Mouse (Mus musculus) CD4-positive helper T cell, adult 2 months (primary cell): ENCODE measurements around the gene Trpc4ap.
"Not testable (repeated sequence)": the region's sequence is repeated elsewhere in the genome, so short reads cannot be mapped to it uniquely, and the experiment has no call there.

Source experiments
- DNase-seq: peaks from one replicate; pipeline ENCODE4 v3.0.0-alpha.2; 2012; ENCODE audit warnings: low read depth, missing footprints, low spot score

Trpc4ap gene

GRCm38 (mm10) chr2:155613953-155614352 lies 78.2 kb downstream of the Trpc4ap start:
- no peak for DNase-seq

- DNase-seq = peak; percentile 82
These were observed 78.8 kb downstream of the Trpc4ap start for GRCm38 (mm10) chr2:155613326-155613755.

- no peak for DNase-seq
These were observed 80.2 kb downstream of the Trpc4ap start for GRCm38 (mm10) chr2:155611834-155612550.

DNA sequence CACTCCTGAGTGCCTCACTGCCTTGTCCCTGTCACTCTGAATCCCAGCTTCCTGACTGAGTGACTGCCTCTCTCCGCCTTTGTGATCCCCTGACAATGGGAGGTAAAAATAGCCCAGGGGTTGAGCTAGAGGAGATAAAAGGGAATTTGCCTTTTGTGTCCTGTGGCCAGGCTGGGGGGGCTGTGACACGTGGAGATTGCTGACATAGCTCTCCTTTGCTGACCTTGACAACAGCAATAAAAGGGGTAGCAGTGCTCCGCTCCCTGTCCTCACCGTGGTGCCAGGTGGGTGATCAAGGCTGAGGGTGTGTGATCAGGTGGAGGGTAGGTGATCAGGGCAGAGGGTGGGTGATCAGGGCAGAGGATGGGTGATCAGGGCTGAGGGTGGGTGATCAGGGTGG lies 81.2 kb downstream of the Trpc4ap start, which contains the start of gene Myh7b:
TSS of gene Myh7b (plus strand) at position 235 of the 400 bp plus-strand sequence.
- no peak for DNase-seq

GRCm38 (mm10) chr2:155606360-155606759 lies 85.8 kb downstream of the Trpc4ap start:
- no peak for DNase-seq

DNA sequence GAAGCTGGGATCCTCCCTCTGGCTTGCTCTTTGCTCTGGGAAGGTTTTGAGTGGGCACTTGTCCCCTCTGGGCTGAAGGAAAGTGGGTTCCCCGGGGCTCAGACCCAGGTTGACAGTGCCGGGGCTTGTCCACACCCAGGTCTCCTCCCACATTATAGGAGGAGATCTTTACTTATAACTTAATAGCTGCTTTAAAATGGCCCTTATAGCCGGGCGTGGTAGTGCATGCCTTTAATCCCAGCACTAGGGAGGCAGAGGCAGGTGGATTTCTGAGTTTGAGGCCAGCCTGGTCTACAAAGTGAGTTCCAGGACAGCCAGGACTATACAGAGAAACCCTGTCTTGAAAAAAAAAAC lies 87.0 kb downstream of the Trpc4ap start:
- DNase-seq = not testable (repeated sequence)

DNA sequence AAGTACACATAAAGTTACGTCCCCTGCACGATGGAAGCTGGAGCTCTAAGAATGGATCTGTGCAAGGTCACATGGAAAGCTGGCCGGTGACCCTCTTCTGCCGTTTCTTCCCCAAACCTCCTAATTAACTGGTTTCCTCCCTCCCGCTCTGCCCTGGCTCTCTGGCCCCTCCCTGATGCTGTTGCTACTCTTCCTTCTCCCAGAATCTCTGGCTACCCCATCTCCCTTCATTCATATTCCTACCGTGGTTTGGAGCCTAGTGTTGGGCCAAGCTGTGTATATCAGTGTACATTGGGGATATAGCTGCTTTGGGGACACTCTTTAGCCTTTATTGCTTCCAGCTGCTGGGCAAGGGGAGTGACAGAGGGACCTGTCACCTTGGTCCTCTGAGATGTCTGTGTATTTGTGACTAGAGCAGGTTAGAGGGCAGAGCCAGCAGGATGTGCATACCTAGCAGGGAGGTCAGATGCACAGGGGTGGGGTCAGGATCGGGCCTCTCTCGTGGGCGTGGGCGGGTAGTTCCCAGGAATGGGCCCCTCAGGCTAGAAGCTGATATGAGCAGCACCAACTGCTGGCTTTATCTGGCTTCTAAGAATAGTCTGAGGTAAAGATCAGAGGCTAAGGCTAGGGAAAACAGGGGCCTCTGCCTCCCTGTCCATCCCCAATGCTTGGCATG lies 87.5 kb downstream of the Trpc4ap start:
- DNase-seq = no peak

GRCm38 (mm10) chr2:155603707-155604106 lies 88.5 kb downstream of the Trpc4ap start:
- no peak for DNase-seq

GRCm38 (mm10) chr2:155595516-155595915 lies 96.7 kb downstream of the Trpc4ap start:
- no peak for DNase-seq

GRCm38 (mm10) chr2:155592854-155593283 lies 99.3 kb downstream of the Trpc4ap start:
- no peak for DNase-seq

DNA sequence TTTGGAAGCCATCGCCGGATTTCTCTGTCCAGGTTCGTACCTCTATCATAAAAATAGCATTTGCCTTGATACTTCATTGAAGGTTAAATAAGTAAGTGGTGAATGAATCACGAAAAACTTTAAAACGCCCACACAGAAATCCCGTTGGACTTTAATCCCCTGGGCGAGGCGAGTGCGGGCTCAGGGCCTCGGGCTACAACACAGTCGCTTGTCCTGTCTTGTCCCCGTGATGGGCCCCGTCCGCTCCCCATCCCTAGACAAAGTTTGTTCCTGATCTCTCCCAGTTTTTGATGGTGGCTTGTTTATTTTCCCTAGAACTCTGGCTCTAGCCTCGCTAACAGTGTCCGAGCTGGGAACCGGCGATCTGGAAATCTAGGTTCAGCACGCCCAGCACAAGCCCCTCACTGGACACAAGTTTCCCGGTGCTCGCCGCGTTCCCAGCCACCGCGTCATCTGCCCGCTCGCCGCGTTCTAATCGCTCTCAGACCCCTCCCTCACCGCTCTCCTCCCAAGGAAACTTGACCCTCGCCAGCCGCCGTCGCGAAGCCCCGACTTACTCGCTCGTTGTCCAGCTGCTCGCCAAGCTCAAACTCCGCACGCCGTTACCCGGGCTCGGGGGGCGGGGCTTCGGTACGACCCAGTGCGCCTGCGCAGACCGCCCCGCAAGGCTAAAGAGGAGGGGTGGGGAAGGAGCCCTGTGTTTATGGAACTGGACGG lies 99.9 kb downstream of the Trpc4ap start, which contains the start of gene Gss:
TSS of gene Gss (minus strand) at position 674 of the 717 bp plus-strand sequence.
- DNase-seq = peak; percentile 89

DNA sequence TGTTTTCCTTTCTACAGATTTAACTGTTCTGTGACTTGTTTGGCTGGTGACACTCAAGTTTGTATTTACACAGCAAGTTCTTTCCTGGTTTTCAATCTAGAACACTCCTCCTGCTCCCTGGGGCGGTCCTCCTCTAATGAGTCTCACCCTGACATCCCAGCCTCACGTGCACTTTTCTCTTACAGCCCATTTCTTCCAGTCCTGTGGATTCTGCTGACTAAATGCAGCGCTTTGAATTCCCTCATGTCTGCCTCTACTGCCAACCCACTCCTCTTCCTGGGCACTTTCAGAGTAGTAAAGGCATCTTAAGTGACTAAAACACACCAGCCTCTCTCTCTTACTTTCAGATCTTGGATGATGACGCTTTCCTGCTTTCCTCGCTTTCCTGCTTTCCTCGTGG lies 100.5 kb downstream of the Trpc4ap start:
- peak; percentile 12 for DNase-seq

DNA sequence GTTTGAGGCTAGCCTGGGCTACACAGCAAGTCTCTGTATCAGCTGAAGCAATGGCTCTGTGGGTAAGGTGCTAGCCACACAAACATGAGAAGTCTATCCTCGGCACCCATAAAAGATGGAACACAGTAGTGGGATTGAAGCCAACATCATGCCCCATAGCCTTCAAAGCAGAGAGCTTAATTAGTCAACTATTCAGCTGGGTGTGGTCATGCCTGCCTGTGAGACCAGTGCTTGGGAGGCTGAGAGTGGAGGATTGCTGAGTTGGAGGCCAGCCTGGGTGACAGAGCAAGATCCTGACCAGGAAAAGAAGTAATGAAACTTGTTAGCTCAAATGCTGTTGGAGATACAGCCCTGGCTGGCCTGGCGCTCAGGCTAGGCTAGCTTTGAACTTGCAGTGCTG lies 101.3 kb downstream of the Trpc4ap start:
- no peak for DNase-seq

DNA sequence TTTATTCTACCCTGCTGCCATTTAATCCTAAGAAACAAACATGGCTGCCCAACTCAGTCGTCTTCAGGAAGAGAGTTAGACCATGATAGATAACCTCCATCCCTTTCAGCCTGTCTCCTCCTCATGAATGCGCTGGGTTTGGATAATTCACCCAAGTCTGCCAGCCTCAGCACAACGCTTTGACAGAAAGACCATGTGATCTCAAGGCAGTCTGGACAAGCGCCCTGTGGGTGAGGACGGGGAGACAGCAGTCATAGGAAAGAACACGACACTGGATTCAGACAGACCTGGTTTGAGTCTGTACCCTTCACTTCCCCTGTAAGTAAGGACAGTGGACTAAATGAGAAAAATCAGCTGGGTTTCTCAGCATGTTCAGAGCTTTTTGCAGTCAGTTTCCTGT lies 102.7 kb downstream of the Trpc4ap start:
- DNase-seq = no peak

DNA sequence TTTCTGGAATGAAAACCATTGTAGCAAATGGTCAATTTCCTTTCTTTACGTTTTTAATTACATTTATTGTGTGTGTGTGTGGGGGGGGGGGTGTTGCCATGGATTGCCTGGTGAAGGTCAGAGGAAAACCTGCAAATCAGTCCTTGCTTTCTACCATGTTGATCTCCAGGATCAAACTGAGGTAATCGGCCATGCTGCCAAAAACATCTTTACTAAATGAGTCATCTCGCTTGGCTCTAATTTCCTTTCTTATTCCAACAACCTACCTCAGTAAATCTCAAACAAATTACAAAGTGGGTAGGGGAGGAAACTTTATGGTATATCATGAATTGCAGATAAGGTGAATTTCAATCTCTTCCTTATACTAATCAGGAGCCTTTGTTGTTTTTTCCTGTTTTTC lies 104.0 kb downstream of the Trpc4ap start:
- DNase-seq = no peak

DNA sequence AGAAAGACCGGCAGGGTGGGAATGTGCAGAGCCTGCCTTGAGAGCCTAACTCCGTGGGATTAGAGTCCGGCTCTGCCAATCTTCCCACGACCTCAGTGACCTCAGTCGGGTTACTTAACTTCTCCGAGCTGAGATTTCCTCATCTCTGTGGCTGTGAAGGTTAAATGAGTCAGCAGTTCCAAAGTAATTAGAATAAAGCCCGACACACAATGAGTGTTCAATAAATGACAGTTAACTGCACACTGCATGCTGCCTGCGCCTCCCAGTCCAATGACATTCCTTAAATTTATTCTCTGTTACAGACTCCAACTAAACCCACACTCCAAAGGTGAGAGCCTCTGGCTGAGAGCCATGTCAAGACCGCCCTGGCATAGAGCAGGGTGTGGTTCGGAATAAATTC lies 106.7 kb downstream of the Trpc4ap start:
- no peak for DNase-seq

DNA sequence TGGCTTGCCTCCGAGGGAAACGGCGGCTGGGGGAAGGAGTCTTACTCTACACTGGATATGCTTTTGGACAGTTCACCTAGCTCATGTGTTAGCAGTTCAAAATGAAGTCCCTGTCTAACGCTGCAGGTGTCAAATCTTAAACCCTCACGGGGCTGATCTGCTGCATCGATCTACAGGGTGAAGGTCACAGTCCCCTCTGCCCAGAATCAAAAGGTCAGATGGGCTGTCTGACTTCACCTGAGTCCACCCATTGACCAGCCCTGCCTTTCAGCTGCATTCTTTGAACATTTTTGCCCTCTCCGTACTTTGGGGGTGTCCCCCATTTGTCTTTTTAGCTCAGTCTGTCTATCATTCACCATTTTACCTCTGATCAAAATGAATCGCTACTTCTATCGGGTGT lies 107.1 kb downstream of the Trpc4ap start:
- DNase-seq = no peak
